Mouse (Mus musculus): ENCODE results near the gene Ntrk2. TPM values are rescaled to one million over a fixed set of nuclear protein-coding genes. Genes with fewer than 3 reads are reported as not detected.

Ntrk2 gene
- polyA plus RNA-seq, 1 experiment from 2014 or later: 3.4 TPM

DNA sequence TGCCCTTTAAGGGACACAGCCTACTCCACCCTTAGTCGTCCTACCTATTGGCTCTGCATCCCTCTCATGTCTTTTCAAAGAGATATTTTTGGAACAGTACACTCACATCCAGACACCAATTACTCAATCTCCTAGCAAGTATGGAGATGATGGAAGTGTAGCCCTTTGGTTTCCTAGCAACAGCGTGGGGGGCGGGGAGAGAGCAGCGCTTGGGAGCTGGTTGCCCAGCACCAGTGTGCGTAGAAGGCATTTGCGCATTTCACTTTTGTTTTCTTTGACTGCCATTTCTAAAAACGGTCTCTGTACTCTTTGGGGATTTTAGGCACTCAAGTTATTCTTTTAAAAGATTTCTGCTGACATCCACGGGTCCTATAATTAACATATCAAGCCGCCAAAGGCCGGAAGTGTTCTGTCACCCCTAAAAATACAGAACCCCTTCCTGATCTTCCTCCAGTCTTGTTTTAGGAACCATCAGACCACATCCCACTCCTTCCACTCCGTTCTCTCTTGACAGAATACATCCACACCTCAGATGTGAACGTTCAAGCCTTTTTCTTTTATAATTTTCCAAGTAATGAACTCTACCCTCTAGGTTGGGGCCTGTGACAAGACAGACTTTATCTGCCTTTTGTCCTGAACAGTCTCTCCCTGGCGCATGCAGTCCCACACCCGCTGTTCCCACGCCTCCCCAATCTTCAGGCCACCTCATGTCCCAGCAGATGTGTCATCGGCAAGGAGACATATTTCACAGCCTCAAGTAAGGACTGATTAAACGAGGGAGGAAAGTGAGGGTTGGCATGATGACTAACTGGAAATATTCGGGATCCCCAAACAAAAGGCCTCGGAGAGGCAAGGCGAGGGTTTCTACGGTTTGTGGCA lies 339.5 kb downstream of the Ntrk2 start:
- Histone ChIP-seq H3K36me3 (ENCODE audit: control insufficient read depth, insufficient read depth) (no peaks in the 10 kb centered on the region), H3K4me1 (ENCODE audit: control insufficient read depth, insufficient read depth, low read length) (no peaks in the 10 kb centered on the region), H3K9ac (ENCODE audit: low read length) (no peak overlapping the region), H3K4me3 (ENCODE audit: low read length) (no peak overlapping the region), H3K9me3 (replicated peaks; ENCODE audit: control insufficient read depth, low read length) (no peaks in the 10 kb centered on the region), H3K4me2 (ENCODE audit: low read depth, low read length) (no peak overlapping the region), H3K27me3 (ENCODE audit: control insufficient read depth, insufficient read depth, low read length) (no peaks in the 10 kb centered on the region), H3K27ac (ENCODE audit: low read length) (no peak overlapping the region)
- 51% methylated on average over 21 of the region's 21 CpGs for WGBS
- ATAC-seq (replicated peaks; ENCODE audit: extremely low read depth, insufficient read depth, low FRiP score): no peak

DNA sequence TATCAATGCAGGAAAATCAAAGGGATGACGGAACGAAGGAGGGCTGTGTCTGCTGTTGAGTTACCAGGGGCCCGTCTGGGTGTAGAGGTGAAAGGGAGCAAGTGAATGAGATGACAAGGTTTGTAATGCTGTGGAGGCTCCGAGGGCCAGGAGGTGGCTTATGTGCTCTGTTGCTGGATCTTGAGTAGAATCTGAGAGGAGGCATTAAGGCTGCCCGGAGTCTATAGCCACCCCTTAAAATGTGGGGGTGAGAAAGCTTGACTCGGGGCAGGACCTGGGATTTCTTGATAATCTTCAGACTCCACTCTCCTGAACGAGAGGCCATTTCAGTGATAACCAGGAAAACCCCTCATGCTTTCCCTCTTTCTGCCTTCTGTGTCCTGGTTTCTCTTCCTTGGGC lies 340.2 kb downstream of the Ntrk2 start:
- Histone ChIP-seq H3K36me3 (ENCODE audit: control insufficient read depth, insufficient read depth) (no peaks in the 10 kb centered on the region), H3K9ac (ENCODE audit: low read length) (no peak overlapping the region), H3K4me3 (ENCODE audit: low read length) (no peak overlapping the region), H3K27me3 (ENCODE audit: control insufficient read depth, insufficient read depth, low read length) (no peaks in the 10 kb centered on the region), H3K4me2 (ENCODE audit: low read depth, low read length) (no peak overlapping the region), H3K4me1 (ENCODE audit: control insufficient read depth, insufficient read depth, low read length) (no peaks in the 10 kb centered on the region), H3K27ac (ENCODE audit: low read length) (no peak overlapping the region), H3K9me3 (replicated peaks; ENCODE audit: control insufficient read depth, low read length) (no peaks in the 10 kb centered on the region)
- ATAC-seq (replicated peaks; ENCODE audit: extremely low read depth, insufficient read depth, low FRiP score): no peak
- whole genome bisulfite sequencing: 79% methylated on average over 7 of the region's 7 CpGs

DNA sequence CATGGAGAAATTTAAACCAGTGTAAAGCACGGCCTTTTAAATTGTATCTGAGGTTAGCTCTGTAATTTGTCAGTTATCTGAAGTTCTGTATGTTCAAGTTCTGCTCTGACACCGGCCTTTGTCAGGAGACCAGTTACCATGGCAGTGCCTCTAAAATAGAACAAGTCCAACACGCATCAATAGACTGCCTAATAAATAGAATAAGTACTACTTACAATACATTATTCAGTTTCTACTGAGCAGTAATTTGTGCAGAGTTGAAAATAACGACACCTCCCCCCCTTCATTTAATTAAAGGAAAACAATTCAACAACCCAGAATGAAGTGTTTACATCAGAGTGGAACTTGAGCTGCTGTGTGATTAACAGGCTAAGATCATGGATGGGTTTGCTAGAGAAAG lies 341.6 kb downstream of the Ntrk2 start:
- 70% methylated on average over 4 of the region's 4 CpGs for WGBS

DNA sequence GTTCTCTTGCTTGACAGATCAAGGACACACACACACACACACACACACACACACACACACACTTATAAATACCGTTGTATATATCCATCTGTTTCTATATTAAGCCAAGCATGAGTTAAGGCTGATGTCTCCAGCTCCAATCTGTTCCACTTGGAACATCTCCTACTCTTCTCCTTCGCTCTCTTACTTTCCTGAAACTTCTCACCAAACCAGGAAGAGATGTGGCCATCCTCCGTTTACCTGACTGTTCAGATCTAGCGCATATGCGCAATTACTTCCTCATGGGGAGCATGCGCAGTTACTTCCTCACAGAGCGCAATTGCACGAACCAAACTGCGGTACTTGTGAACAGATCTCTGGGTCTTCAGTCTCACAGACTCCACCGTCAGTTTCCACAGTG lies 342.4 kb downstream of the Ntrk2 start:
- no peak for ATAC-seq (replicated peaks; ENCODE audit: extremely low read depth, insufficient read depth, low FRiP score)
- H3K27me3 ChIP-seq (ENCODE audit: control insufficient read depth, insufficient read depth, low read length): no peaks in the 10 kb centered on the region
- no peak overlapping the region for H3K27ac ChIP-seq (ENCODE audit: low read length)
- no peak overlapping the region for H3K4me2 ChIP-seq (ENCODE audit: low read depth, low read length)
- no peak overlapping the region for H3K9ac ChIP-seq (ENCODE audit: low read length)
- no peaks in the 10 kb centered on the region for H3K36me3 ChIP-seq (ENCODE audit: control insufficient read depth, insufficient read depth)
- no peaks in the 10 kb centered on the region for H3K9me3 ChIP-seq (replicated peaks; ENCODE audit: control insufficient read depth, low read length)
- H3K4me1 ChIP-seq (ENCODE audit: control insufficient read depth, insufficient read depth, low read length): no peaks in the 10 kb centered on the region
- no peak overlapping the region for H3K4me3 ChIP-seq (ENCODE audit: low read length)
- WGBS: 79% methylated on average over 10 of the region's 10 CpGs

More for the DNA sequence above, 341.6 kb downstream of the Ntrk2 start:
- Histone ChIP-seq H3K27ac (ENCODE audit: low read length) (no peak overlapping the region), H3K27me3 (ENCODE audit: control insufficient read depth, insufficient read depth, low read length) (no peaks in the 10 kb centered on the region), H3K4me2 (ENCODE audit: low read depth, low read length) (no peak overlapping the region), H3K4me3 (ENCODE audit: low read length) (no peak overlapping the region), H3K9me3 (replicated peaks; ENCODE audit: control insufficient read depth, low read length) (no peaks in the 10 kb centered on the region), H3K9ac (ENCODE audit: low read length) (no peak overlapping the region), H3K36me3 (ENCODE audit: control insufficient read depth, insufficient read depth) (no peaks in the 10 kb centered on the region), H3K4me1 (ENCODE audit: control insufficient read depth, insufficient read depth, low read length) (no peaks in the 10 kb centered on the region)
- ATAC-seq (replicated peaks; ENCODE audit: extremely low read depth, insufficient read depth, low FRiP score): no peak

DNA sequence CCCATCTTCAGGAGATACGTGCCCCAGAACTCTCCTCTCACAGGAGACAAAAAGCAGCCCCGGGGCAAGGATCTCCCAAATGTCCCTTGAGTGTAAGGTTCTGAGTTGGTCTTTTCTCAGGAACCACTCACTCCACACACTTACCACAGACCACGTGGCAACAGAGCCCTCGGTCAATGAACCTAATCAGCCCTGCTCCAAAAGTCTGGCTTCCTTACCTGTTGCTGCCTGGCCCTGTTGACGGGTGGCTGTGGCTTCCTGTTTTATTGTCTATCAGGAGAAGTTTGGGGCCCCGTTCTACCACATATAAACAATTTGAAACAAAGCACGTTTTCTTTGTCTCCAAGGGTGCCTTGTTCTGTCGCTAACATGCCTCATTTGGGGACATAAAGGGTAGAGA lies 357.6 kb downstream of the Ntrk2 start:
- no peaks in the 10 kb centered on the region for H3K4me1 ChIP-seq (ENCODE audit: control insufficient read depth, insufficient read depth, low read length)
- no peaks in the 10 kb centered on the region for H3K9me3 ChIP-seq (replicated peaks; ENCODE audit: control insufficient read depth, low read length)
- H3K9ac ChIP-seq (ENCODE audit: low read length): no peak overlapping the region
- 72% methylated on average over 8 of the region's 8 CpGs for WGBS
- H3K27ac ChIP-seq (ENCODE audit: low read length): no peak overlapping the region
- H3K4me3 ChIP-seq (ENCODE audit: low read length): no peak overlapping the region
- H3K4me2 ChIP-seq (ENCODE audit: low read depth, low read length): no peak overlapping the region
- H3K36me3 ChIP-seq (ENCODE audit: control insufficient read depth, insufficient read depth): no peaks in the 10 kb centered on the region
- no peak for ATAC-seq (replicated peaks; ENCODE audit: extremely low read depth, insufficient read depth, low FRiP score)
- H3K27me3 ChIP-seq (ENCODE audit: control insufficient read depth, insufficient read depth, low read length): no peaks in the 10 kb centered on the region

DNA sequence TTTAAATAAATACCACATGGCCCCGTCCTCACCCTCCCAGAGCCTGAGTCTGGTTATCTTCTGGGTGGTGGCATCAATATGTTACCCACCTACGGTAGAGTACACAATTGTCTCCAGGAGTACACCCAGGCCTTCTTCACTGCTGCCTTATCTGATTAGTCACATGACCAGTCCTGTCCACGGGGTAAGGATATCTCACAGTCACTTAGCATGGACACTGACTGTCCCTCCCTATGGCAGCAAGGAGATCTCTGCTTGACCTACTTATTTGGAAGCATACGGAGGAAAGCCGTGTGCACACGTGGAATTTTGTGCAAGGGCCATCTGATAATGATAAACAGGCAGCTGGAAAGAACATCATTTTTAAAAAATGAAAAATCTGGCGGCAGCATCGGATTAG lies 367.5 kb downstream of the Ntrk2 start:
- no peak for ATAC-seq (replicated peaks; ENCODE audit: extremely low read depth, insufficient read depth, low FRiP score)
- Histone ChIP-seq H3K27me3 (ENCODE audit: control insufficient read depth, insufficient read depth, low read length) (no peaks in the 10 kb centered on the region), H3K4me3 (ENCODE audit: low read length) (no peak overlapping the region), H3K27ac (ENCODE audit: low read length) (no peak overlapping the region), H3K4me2 (ENCODE audit: low read depth, low read length) (no peak overlapping the region), H3K9me3 (replicated peaks; ENCODE audit: control insufficient read depth, low read length) (no peaks in the 10 kb centered on the region), H3K4me1 (ENCODE audit: control insufficient read depth, insufficient read depth, low read length) (no peaks in the 10 kb centered on the region), H3K9ac (ENCODE audit: low read length) (no peak overlapping the region), H3K36me3 (ENCODE audit: control insufficient read depth, insufficient read depth) (no peaks in the 10 kb centered on the region)
- WGBS: 60% methylated on average over 8 of the region's 8 CpGs

DNA sequence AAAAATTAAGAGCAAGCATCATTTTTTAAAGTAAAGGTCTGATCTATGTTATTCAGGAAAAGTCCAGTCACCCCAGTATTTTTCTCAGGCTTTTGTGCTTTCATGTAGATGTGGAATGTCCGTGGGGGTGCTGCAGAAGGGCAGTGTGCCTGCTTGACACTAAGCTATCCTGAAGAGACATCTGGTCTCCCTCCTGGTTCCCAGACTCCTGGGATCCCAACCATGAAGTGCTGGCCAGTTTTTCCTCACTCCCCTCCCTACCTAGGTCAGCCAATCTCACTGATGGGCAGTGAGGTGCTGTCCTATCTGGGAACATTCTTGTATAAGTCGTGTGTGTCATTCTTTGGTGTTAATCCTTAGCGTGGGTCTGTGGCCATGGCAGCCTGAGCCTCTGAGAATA lies 369.7 kb downstream of the Ntrk2 start:
- WGBS: 68% methylated on average over 3 of the region's 3 CpGs

DNA sequence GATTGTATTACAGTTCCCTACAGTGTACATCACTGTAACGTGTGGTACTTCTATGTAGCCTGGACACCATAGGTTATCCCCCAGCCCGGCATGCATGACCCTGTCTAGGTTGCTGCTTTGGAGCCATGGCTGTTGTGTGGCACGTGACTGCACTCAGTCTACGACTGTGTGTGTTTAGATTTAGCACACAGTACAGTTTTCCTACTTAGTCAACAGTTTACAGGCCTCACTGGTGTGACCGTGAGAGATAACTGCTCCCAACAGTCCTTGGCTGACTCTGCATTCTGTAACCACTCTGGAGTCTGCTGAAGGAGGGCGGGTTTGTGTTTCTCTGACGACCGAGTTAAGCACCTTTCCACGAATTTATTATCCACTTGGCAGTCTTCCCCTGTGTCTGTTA lies 370.1 kb downstream of the Ntrk2 start:
- no peak overlapping the region for H3K4me3 ChIP-seq (ENCODE audit: low read length)
- no peak overlapping the region for H3K27ac ChIP-seq (ENCODE audit: low read length)
- no peaks in the 10 kb centered on the region for H3K27me3 ChIP-seq (ENCODE audit: control insufficient read depth, insufficient read depth, low read length)
- no peak overlapping the region for H3K9ac ChIP-seq (ENCODE audit: low read length)
- no peaks in the 10 kb centered on the region for H3K36me3 ChIP-seq (ENCODE audit: control insufficient read depth, insufficient read depth)
- no peak for ATAC-seq (replicated peaks; ENCODE audit: extremely low read depth, insufficient read depth, low FRiP score)
- H3K4me2 ChIP-seq (ENCODE audit: low read depth, low read length): no peak overlapping the region
- H3K4me1 ChIP-seq (ENCODE audit: control insufficient read depth, insufficient read depth, low read length): no peaks in the 10 kb centered on the region
- H3K9me3 ChIP-seq (replicated peaks; ENCODE audit: control insufficient read depth, low read length): no peaks in the 10 kb centered on the region
- WGBS: 62% methylated on average over 9 of the region's 9 CpGs

More for the DNA sequence above, 369.7 kb downstream of the Ntrk2 start:
- no peak overlapping the region for H3K4me3 ChIP-seq (ENCODE audit: low read length)
- H3K4me2 ChIP-seq (ENCODE audit: low read depth, low read length): no peak overlapping the region
- no peaks in the 10 kb centered on the region for H3K9me3 ChIP-seq (replicated peaks; ENCODE audit: control insufficient read depth, low read length)
- no peaks in the 10 kb centered on the region for H3K4me1 ChIP-seq (ENCODE audit: control insufficient read depth, insufficient read depth, low read length)
- no peaks in the 10 kb centered on the region for H3K27me3 ChIP-seq (ENCODE audit: control insufficient read depth, insufficient read depth, low read length)
- no peak overlapping the region for H3K27ac ChIP-seq (ENCODE audit: low read length)
- no peaks in the 10 kb centered on the region for H3K36me3 ChIP-seq (ENCODE audit: control insufficient read depth, insufficient read depth)
- no peak overlapping the region for H3K9ac ChIP-seq (ENCODE audit: low read length)
- ATAC-seq (replicated peaks; ENCODE audit: extremely low read depth, insufficient read depth, low FRiP score): no peak

DNA sequence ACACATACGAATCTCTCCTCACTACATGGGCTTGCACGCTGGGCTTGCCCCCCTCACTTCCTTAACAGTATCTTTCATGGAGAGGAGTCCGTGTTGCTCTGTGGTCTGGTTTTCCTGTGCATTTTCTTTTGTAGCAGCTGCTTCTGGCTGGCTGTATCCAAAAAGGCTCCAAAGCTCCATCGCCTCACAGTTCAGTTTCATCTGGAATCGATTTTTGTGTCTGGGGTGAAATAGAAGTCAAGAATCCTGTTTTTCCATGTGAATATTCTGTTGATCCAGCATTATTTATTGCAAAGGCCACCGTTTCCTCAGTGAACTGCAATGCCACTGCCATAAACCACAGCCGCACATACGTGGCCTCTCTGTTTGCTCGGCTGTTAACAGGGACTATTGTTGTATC lies 370.6 kb downstream of the Ntrk2 start:
- H3K27ac ChIP-seq (ENCODE audit: low read length): no peak overlapping the region
- H3K9me3 ChIP-seq (replicated peaks; ENCODE audit: control insufficient read depth, low read length): no peaks in the 10 kb centered on the region
- WGBS: 78% methylated on average over 9 of the region's 9 CpGs
- no peak overlapping the region for H3K4me2 ChIP-seq (ENCODE audit: low read depth, low read length)
- no peaks in the 10 kb centered on the region for H3K36me3 ChIP-seq (ENCODE audit: control insufficient read depth, insufficient read depth)
- no peak overlapping the region for H3K9ac ChIP-seq (ENCODE audit: low read length)
- H3K4me1 ChIP-seq (ENCODE audit: control insufficient read depth, insufficient read depth, low read length): no peaks in the 10 kb centered on the region
- H3K4me3 ChIP-seq (ENCODE audit: low read length): no peak overlapping the region
- ATAC-seq (replicated peaks; ENCODE audit: extremely low read depth, insufficient read depth, low FRiP score): no peak
- no peaks in the 10 kb centered on the region for H3K27me3 ChIP-seq (ENCODE audit: control insufficient read depth, insufficient read depth, low read length)

Measured in heart, embryonic 16.5 days (tissue).